27 mouse cellular contexts compared by ENCODE assay signal in the genomic region with DNA sequence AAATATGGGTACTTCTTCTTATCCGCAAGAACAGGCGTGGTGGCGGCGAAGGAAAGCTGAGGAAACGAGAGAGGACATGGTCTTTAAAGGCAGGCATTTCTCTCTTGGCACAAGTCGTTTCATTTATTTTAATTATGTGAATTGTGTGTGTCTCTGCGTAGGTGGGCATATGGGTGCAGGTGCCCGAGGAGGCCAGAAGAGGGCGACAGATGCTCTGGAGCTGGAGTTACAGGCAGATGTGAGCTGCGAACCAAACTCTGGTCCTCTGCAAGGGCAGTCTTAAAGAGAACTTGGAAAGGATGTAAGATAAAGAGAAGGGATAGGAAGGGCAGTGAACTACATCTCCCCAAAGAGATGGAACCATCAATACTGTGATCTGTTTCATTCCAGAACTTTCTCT.
A peak's percentile ranks its signal among the peaks of the same experiment; 100 is the strongest.
DNase-seq lines count a peak whose midpoint lies in the region; ATAC-seq and TF ChIP-seq lines count a peak whose summit lies in the region.
"Had no signal": no experiment of that assay in that cellular context is flagged by ENCODE, and none has a peak within 500 bp of the region (broad histone marks: within the 10 kb centered on the region; RNA-seq: fewer than 3 reads in every experiment).

No protein-coding gene starts in this region.

- H3K27ac ChIP-seq in kidney, adult 2 months (ENCODE audit: insufficient read depth, low read depth, low read length) = no peak overlapping the region
- H3K27ac ChIP-seq in liver, postnatal 0 days (ENCODE audit: low read depth) = no peak overlapping the region
- no peak overlapping the region for H3K27ac ChIP-seq in liver, embryonic 11.5 days (ENCODE audit: low read depth, low read length)
- no peak overlapping the region for H3K27ac ChIP-seq in MEL (ENCODE audit: control insufficient read depth, low read depth, low read length)
- H3K27ac ChIP-seq: embryonic facial prominence, embryonic 10.5 days; embryonic facial prominence, embryonic 15.5 days; forebrain, embryonic 12.5 days; intestine, embryonic 15.5 days; kidney, postnatal 0 days; limb, embryonic 15.5 days; midbrain, embryonic 15.5 days had no signal

- TF ChIP-seq EP300 in liver, postnatal 0 days (IDR thresholded peaks at IDR 0.05; ENCODE audit: low read depth) = no peak
- TF ChIP-seq EP300 in MEL (IDR thresholded peaks at IDR 0.05; ENCODE audit: low read depth in 1 of 2, low read length in 2 of 2) = no peak

- no peak overlapping the region for H3K4me3 ChIP-seq in kidney, adult 2 months (ENCODE audit: insufficient read depth, low read depth, low read length)
- H3K4me3 ChIP-seq in liver, postnatal 0 days (ENCODE audit: low read depth, low read length) = no peak overlapping the region
- H3K4me3 ChIP-seq in liver, embryonic 11.5 days (ENCODE audit: low read depth, low read length) = no peak overlapping the region
- H3K4me3 ChIP-seq in MEL (ENCODE audit: control insufficient read depth in 1 of 2, insufficient read depth in 1 of 2, low read depth in 2 of 2, low read length in 2 of 2) = no peak overlapping the region
- H3K4me3 ChIP-seq: embryonic facial prominence, embryonic 10.5 days; embryonic facial prominence, embryonic 15.5 days; forebrain, embryonic 12.5 days; hindbrain, embryonic 10.5 days; intestine, embryonic 15.5 days; limb, embryonic 15.5 days; midbrain, embryonic 15.5 days had no signal

- no peak overlapping the region for H3K9ac ChIP-seq in liver, postnatal 0 days (replicated peaks)
- H3K9ac ChIP-seq in liver, embryonic 11.5 days (ENCODE audit: low read depth, low read length) = no peak overlapping the region
- no peak overlapping the region for H3K9ac ChIP-seq in MEL (ENCODE audit: control insufficient read depth, low read depth, low read length, poor library complexity, severe bottlenecking)
- H3K9ac ChIP-seq: embryonic facial prominence, embryonic 15.5 days; forebrain, embryonic 12.5 days; intestine, embryonic 15.5 days; limb, embryonic 15.5 days; midbrain, embryonic 15.5 days had no signal

- no peak for DNase-seq in kidney, adult 2 months
- no peak for DNase-seq in kidney, postnatal 10 days
- DNase-seq in liver, postnatal 0 days = no peak
- DNase-seq in liver, embryonic 11.5 days (ENCODE audit: low spot score) = no peak
- DNase-seq in MEL (ENCODE audit: low read depth, low spot score) = no peak
- no peak for DNase-seq in brain, embryonic 14.5 days (ENCODE audit: low read depth)
- DNase-seq in lung, postnatal 10 days = no peak
- DNase-seq: adrenal gland, postnatal 14 days; cerebellum, adult 18-20 months; gastrocnemius, postnatal 14 days; heart, postnatal 14 days; kidney, adult 8-10 months; left cerebral cortex, postnatal 4 days; lung, adult 2 months; lung, postnatal 14 days; right cerebral cortex, postnatal 4 days; thymus, postnatal 14 days had no signal

- 96% methylated on average over 10 of the region's 10 CpGs for WGBS in kidney, adult 2 months
- 91% methylated on average over 10 of the region's 10 CpGs for WGBS in liver, postnatal 0 days (ENCODE audit: insufficient replicate concordance)
- 90% methylated on average over 10 of the region's 10 CpGs for whole genome bisulfite sequencing in liver, embryonic 11.5 days

- TF ChIP-seq RAD21 in MEL (IDR thresholded peaks at IDR 0.05; ENCODE audit: low read depth, low read length) = no peak; the same call in 1 of the 2 replicates

- no peaks in the 10 kb centered on the region for H3K27me3 ChIP-seq in kidney, adult 2 months (replicated peaks; ENCODE audit: control insufficient read depth, insufficient read depth, low read length)
- no peaks in the 10 kb centered on the region for H3K27me3 ChIP-seq in liver, postnatal 0 days (ENCODE audit: insufficient read depth, low read length)
- H3K27me3 ChIP-seq in liver, embryonic 11.5 days (replicated peaks; ENCODE audit: control insufficient read depth, insufficient read depth, low read length) = no peaks in the 10 kb centered on the region
- H3K27me3 ChIP-seq in MEL (ENCODE audit: control insufficient read depth in 1 of 2, insufficient read depth in 2 of 2, low read length in 2 of 2) = no peaks in the 10 kb centered on the region
- H3K27me3 ChIP-seq: embryonic facial prominence, embryonic 15.5 days; intestine, embryonic 15.5 days; limb, embryonic 15.5 days; midbrain, embryonic 15.5 days had no signal

- TF ChIP-seq CTCF in kidney, adult 2 months (conservative IDR thresholded peaks at IDR 0.05; ENCODE audit: insufficient read depth, insufficient read length, low read depth, low read length) = 0 out of 2 replicates have a peak, but pooled peaks have one; percentile 10
- TF ChIP-seq CTCF in liver, postnatal 0 days (IDR thresholded peaks at IDR 0.05; ENCODE audit: low read depth) = peak; percentile 27; the same call in 1 of the 2 replicates
- TF ChIP-seq CTCF in MEL (IDR thresholded peaks at IDR 0.05 in 2 of 3, conservative IDR thresholded peaks at IDR 0.05 in 1 of 3; ENCODE audit: control insufficient read depth in 1 of 3, insufficient read depth in 1 of 3, low read depth in 2 of 3, low read length in 3 of 3, poor library complexity in 1 of 3, severe bottlenecking in 1 of 3) = peak in 2 of 3 experiments; percentile 20 to 45; a peak in 4 of 6 replicates
- TF ChIP-seq CTCF in brain, embryonic 14.5 days (IDR thresholded peaks at IDR 0.05; ENCODE audit: borderline replicate concordance, extremely low read depth, insufficient read depth, insufficient read length) = peak; percentile 6; the same call in 1 of the 2 replicates

- H3K4me2 ChIP-seq in liver, postnatal 0 days (ENCODE audit: low read depth, low read length) = no peak overlapping the region
- no peak overlapping the region for H3K4me2 ChIP-seq in liver, embryonic 11.5 days
- H3K4me2 ChIP-seq: embryonic facial prominence, embryonic 15.5 days; forebrain, embryonic 12.5 days; intestine, embryonic 15.5 days; limb, embryonic 15.5 days; midbrain, embryonic 15.5 days had no signal

- ATAC-seq in liver, postnatal 0 days = no peak
- ATAC-seq in liver, embryonic 11.5 days (replicated peaks; ENCODE audit: low FRiP score) = no peak
- ATAC-seq: CD4-positive, CD25-positive, alpha-beta regulatory T cell, adult 4 months; hindbrain, embryonic 16.5 days; intestine, embryonic 15.5 days; midbrain, embryonic 15.5 days had no signal

- no peaks in the 10 kb centered on the region for H3K79me2 ChIP-seq in MEL (ENCODE audit: control insufficient read depth, insufficient read depth, low read length, poor library complexity)

- no peak for TF ChIP-seq POLR2A in kidney, adult 2 months (IDR thresholded peaks at IDR 0.05; ENCODE audit: low read depth, low read length)
- TF ChIP-seq POLR2A in MEL (IDR thresholded peaks at IDR 0.05; ENCODE audit: control insufficient read depth in 1 of 2, insufficient read depth in 1 of 2, low read depth in 1 of 2, low read length in 2 of 2, poor library complexity in 1 of 2) = no peak
- TF ChIP-seq POLR2A in brain, embryonic 14.5 days (IDR thresholded peaks at IDR 0.05; ENCODE audit: borderline replicate concordance, extremely low read depth, insufficient read depth, insufficient read length, poor library complexity, severe bottlenecking) = no peak

- H3K36me3 ChIP-seq in kidney, adult 2 months (ENCODE audit: control insufficient read depth, insufficient read depth, low read length) = no peaks in the 10 kb centered on the region
- no peaks in the 10 kb centered on the region for H3K36me3 ChIP-seq in liver, postnatal 0 days (replicated peaks; ENCODE audit: insufficient read depth, low read length)
- no peaks in the 10 kb centered on the region for H3K36me3 ChIP-seq in liver, embryonic 11.5 days (ENCODE audit: control insufficient read depth, insufficient read depth, low read length)
- 0 out of 4 replicates have a peak, but pooled peaks cover 0 to 3% of the 10 kb centered on the region in 2 experiments for H3K36me3 ChIP-seq in MEL (ENCODE audit: control insufficient read depth in 1 of 2, insufficient read depth in 2 of 2, low read length in 2 of 2)
- H3K36me3 ChIP-seq: embryonic facial prominence, embryonic 10.5 days; embryonic facial prominence, embryonic 15.5 days; forebrain, embryonic 12.5 days; hindbrain, embryonic 10.5 days; intestine, embryonic 15.5 days; limb, embryonic 15.5 days; midbrain, embryonic 15.5 days had no signal

- no peaks in the 10 kb centered on the region for H3K4me1 ChIP-seq in kidney, adult 2 months (ENCODE audit: control insufficient read depth, insufficient read depth, low read length)
- no peaks in the 10 kb centered on the region for H3K4me1 ChIP-seq in liver, postnatal 0 days (ENCODE audit: insufficient read depth)
- H3K4me1 ChIP-seq in liver, embryonic 11.5 days (replicated peaks; ENCODE audit: control insufficient read depth, insufficient read depth, low read length) = no peaks in the 10 kb centered on the region
- H3K4me1 ChIP-seq in MEL (ENCODE audit: control insufficient read depth in 1 of 2, insufficient read depth in 2 of 2, low read length in 2 of 2) = peaks cover 0 to 3% of the 10 kb centered on the region in 2 experiments; a peak in 2 of 4 replicates
- H3K4me1 ChIP-seq: embryonic facial prominence, embryonic 15.5 days; intestine, embryonic 15.5 days; limb, embryonic 15.5 days had no signal

- H3K9me3 ChIP-seq in liver, postnatal 0 days (ENCODE audit: low read length) = peaks cover 3% of the 10 kb centered on the region; the same call in 1 of the 2 replicates
- H3K9me3 ChIP-seq in liver, embryonic 11.5 days (ENCODE audit: control insufficient read depth, low read length) = no peaks in the 10 kb centered on the region; the same call in 1 of the 2 replicates
- H3K9me3 ChIP-seq in MEL (replicated peaks; ENCODE audit: insufficient read depth, low read length) = no peaks in the 10 kb centered on the region
- H3K9me3 ChIP-seq: embryonic facial prominence, embryonic 15.5 days; intestine, embryonic 15.5 days; limb, embryonic 15.5 days; midbrain, embryonic 15.5 days had no signal

TF ChIP-seq in MEL, 35 proteins besides CTCF, POLR2A, EP300 and RAD21 (continues in another document):
- TF ChIP-seq USF2 (IDR thresholded peaks at IDR 0.05; ENCODE audit: borderline replicate concordance in 1 of 2, insufficient read depth in 1 of 2, low read depth in 1 of 2, low read length in 2 of 2) (no peak), E2F4 (IDR thresholded peaks at IDR 0.05; ENCODE audit: borderline replicate concordance, low read depth, low read length) (no peak), ZMIZ1 (IDR thresholded peaks at IDR 0.05; ENCODE audit: low read depth, low read length) (no peak), MAZ (IDR thresholded peaks at IDR 0.05; ENCODE audit: low read depth, low read length) (no peak), GABPA (IDR thresholded peaks at IDR 0.05; ENCODE audit: low read depth, low read length) (no peak), MYB (IDR thresholded peaks at IDR 0.05; ENCODE audit: low read depth, low read length) (no peak), POLR2AphosphoS2 (IDR thresholded peaks at IDR 0.05; ENCODE audit: low read length) (no peak), NELFE (IDR thresholded peaks at IDR 0.05; ENCODE audit: low read depth, low read length) (no peak), JUND (IDR thresholded peaks at IDR 0.05; ENCODE audit: low read depth, low read length) (no peak), USF1 (IDR thresholded peaks at IDR 0.05; ENCODE audit: low read depth, low read length) (no peak), GATA1 (IDR thresholded peaks at IDR 0.05; ENCODE audit: low read depth, low read length) (no peak), TBP (IDR thresholded peaks at IDR 0.05; ENCODE audit: low read depth, low read length) (no peak)
